Comparison of ENCODE assay signal across 20 mouse cellular contexts in the genomic region with DNA sequence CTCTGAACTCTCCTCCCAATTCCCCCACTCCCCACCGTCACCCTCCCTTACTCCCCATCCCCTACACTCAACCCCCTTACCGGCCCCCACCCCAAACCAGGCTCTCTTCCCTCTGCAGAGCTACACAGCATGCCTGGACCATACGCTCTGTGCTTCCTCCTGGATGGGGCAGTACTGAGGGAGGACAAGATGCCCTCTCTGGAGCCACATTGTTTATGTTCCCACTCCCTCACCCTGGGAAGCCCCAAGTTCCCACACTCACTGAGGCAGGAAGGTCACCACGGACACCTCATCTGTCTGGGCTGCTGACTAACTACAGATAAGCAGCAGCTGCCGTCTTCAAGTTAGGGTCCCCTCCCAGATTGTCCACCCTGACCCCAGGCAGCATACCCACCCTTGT. TPM values are rescaled to one million over a fixed set of nuclear protein-coding genes. Genes with fewer than 3 reads are reported as not detected.
DNase-seq lines count a peak whose midpoint lies in the region; ATAC-seq and TF ChIP-seq lines count a peak whose summit lies in the region.
"Had no signal": no experiment of that assay in that cellular context is flagged by ENCODE, and none has a peak within 500 bp of the region (broad histone marks: within the 10 kb centered on the region; RNA-seq: fewer than 3 reads in every experiment).

No protein-coding gene starts in this region.

- 24% methylated on average over 5 of the region's 5 CpGs for WGBS in kidney, embryonic 14.5 days
- WGBS in lung, embryonic 14.5 days: 12% methylated on average over 5 of the region's 5 CpGs
- 65% methylated on average over 5 of the region's 5 CpGs for WGBS in embryonic facial prominence, embryonic 10.5 days
- WGBS in embryonic facial prominence, embryonic 12.5 days: 48% methylated on average over 5 of the region's 5 CpGs

- no peaks in the 10 kb centered on the region for H3K36me3 ChIP-seq in kidney, embryonic 14.5 days (ENCODE audit: control insufficient read depth, insufficient read depth, low read length)
- no peaks in the 10 kb centered on the region for H3K36me3 ChIP-seq in lung, embryonic 14.5 days (ENCODE audit: insufficient read depth)
- no peaks in the 10 kb centered on the region for H3K36me3 ChIP-seq in embryonic facial prominence, embryonic 10.5 days (replicated peaks)
- H3K36me3 ChIP-seq in embryonic facial prominence, embryonic 12.5 days: no peaks in the 10 kb centered on the region; the same call in 1 of the 2 replicates
- H3K36me3 ChIP-seq: embryonic facial prominence, embryonic 15.5 days; neural tube, embryonic 13.5 days had no signal

- ATAC-seq in kidney, embryonic 14.5 days (ENCODE audit: low FRiP score, low TSS enrichment): peak; percentile 88
- ATAC-seq in lung, embryonic 14.5 days (ENCODE audit: insufficient read depth): peak; percentile 84
- ATAC-seq in embryonic facial prominence, embryonic 12.5 days (ENCODE audit: insufficient number of reproducible peaks, insufficient read depth, low FRiP score, low TSS enrichment): 0 out of 2 replicates have a peak, but pooled peaks have one; percentile 6
- ATAC-seq: hindbrain, embryonic 16.5 days; intestine, postnatal 0 days had no signal

- no peaks in the 10 kb centered on the region for H3K27me3 ChIP-seq in kidney, embryonic 14.5 days (ENCODE audit: control insufficient read depth, insufficient read depth, low read length)
- no peaks in the 10 kb centered on the region for H3K27me3 ChIP-seq in lung, embryonic 14.5 days (ENCODE audit: insufficient read depth, low read length)
- H3K27me3 ChIP-seq in embryonic facial prominence, embryonic 10.5 days (replicated peaks; ENCODE audit: low read depth, poor library complexity, severe bottlenecking): peaks cover 7% of the 10 kb centered on the region; the same call in 1 of the 2 replicates
- H3K27me3 ChIP-seq in embryonic facial prominence, embryonic 12.5 days: no peaks in the 10 kb centered on the region
- H3K27me3 ChIP-seq: embryonic facial prominence, embryonic 15.5 days; neural tube, embryonic 13.5 days had no signal

- H3K4me2 ChIP-seq in kidney, embryonic 14.5 days (replicated peaks; ENCODE audit: low read depth, low read length): no peak overlapping the region
- no peak overlapping the region for H3K4me2 ChIP-seq in lung, embryonic 14.5 days
- H3K4me2 ChIP-seq in embryonic facial prominence, embryonic 12.5 days (replicated peaks): no peak overlapping the region
- H3K4me2 ChIP-seq: embryonic facial prominence, embryonic 15.5 days; neural tube, embryonic 13.5 days had no signal

- no peaks in the 10 kb centered on the region for H3K9me3 ChIP-seq in kidney, embryonic 14.5 days (ENCODE audit: control insufficient read depth, low read length)
- H3K9me3 ChIP-seq in lung, embryonic 14.5 days (ENCODE audit: low read depth, low read length): no peaks in the 10 kb centered on the region
- H3K9me3 ChIP-seq in embryonic facial prominence, embryonic 10.5 days: no peaks in the 10 kb centered on the region
- no peaks in the 10 kb centered on the region for H3K9me3 ChIP-seq in embryonic facial prominence, embryonic 12.5 days
- H3K9me3 ChIP-seq: embryonic facial prominence, embryonic 15.5 days; neural tube, embryonic 13.5 days had no signal

- no peak for DNase-seq in kidney, postnatal 36 days
- DNase-seq in lung, embryonic 14.5 days: peak; percentile 78
- no peak for DNase-seq in lung, adult 18-20 months
- no peak for DNase-seq in embryonic facial prominence, embryonic 10.5 days (ENCODE audit: low spot score)
- no peak for DNase-seq in right cerebral cortex, postnatal 4 days
- no peak for DNase-seq in adipocyte (ENCODE audit: low spot score)
- DNase-seq: adrenal gland, adult 2 months; cerebellum, adult 9-11 months; gastrocnemius, postnatal 14 days; heart, adult 18-20 months; heart, postnatal 4 days; right cerebral cortex, postnatal 14 days had no signal

- TF ChIP-seq CTCF in lung, embryonic 14.5 days (IDR thresholded peaks at IDR 0.05; ENCODE audit: low read depth): no peak

- 0 out of 2 replicates have a peak overlapping the region, but pooled peaks have one; percentile 12 for H3K27ac ChIP-seq in kidney, embryonic 14.5 days (ENCODE audit: low read depth, low read length)
- H3K27ac ChIP-seq in lung, embryonic 14.5 days (ENCODE audit: low read depth): no peak overlapping the region
- H3K27ac ChIP-seq in embryonic facial prominence, embryonic 10.5 days (replicated peaks): peak overlapping the region; percentile 69
- H3K27ac ChIP-seq in embryonic facial prominence, embryonic 12.5 days: no peak overlapping the region
- H3K27ac ChIP-seq: embryonic facial prominence, embryonic 15.5 days; liver, embryonic 14.5 days; neural tube, embryonic 13.5 days had no signal

- H3K4me3 ChIP-seq in kidney, embryonic 14.5 days (ENCODE audit: low read length): no peak overlapping the region
- no peak overlapping the region for H3K4me3 ChIP-seq in lung, embryonic 14.5 days (ENCODE audit: low read depth, low read length)
- no peak overlapping the region for H3K4me3 ChIP-seq in embryonic facial prominence, embryonic 10.5 days
- no peak overlapping the region for H3K4me3 ChIP-seq in embryonic facial prominence, embryonic 12.5 days
- H3K4me3 ChIP-seq: embryonic facial prominence, embryonic 15.5 days; megakaryocyte, embryonic 14.5 days; neural tube, embryonic 13.5 days had no signal

- no peak overlapping the region for H3K9ac ChIP-seq in kidney, embryonic 14.5 days (ENCODE audit: low read depth, low read length)
- no peak overlapping the region for H3K9ac ChIP-seq in lung, embryonic 14.5 days
- H3K9ac ChIP-seq in embryonic facial prominence, embryonic 12.5 days: no peak overlapping the region
- H3K9ac ChIP-seq: embryonic facial prominence, embryonic 15.5 days; liver, embryonic 14.5 days had no signal

- peaks cover 22% of the 10 kb centered on the region for H3K4me1 ChIP-seq in kidney, embryonic 14.5 days (ENCODE audit: control insufficient read depth, insufficient read depth, low read length)
- H3K4me1 ChIP-seq in lung, embryonic 14.5 days (ENCODE audit: insufficient read depth): peaks cover 37% of the 10 kb centered on the region
- peaks cover 41% of the 10 kb centered on the region for H3K4me1 ChIP-seq in embryonic facial prominence, embryonic 10.5 days
- peaks cover 26% of the 10 kb centered on the region; the same call in 1 of the 2 replicates for H3K4me1 ChIP-seq in embryonic facial prominence, embryonic 12.5 days

RNA-seq across cellular contexts. Expression of a gene that starts 41.1 kb away (rescaled TPM):
- polyA plus RNA-seq in kidney, embryonic 14.5 days (2014; fragmentation: Nextera tagmentation; extraction: Ambion mirVana): 34.4 and 42.7 TPM in 2 replicates
- polyA plus RNA-seq in lung, embryonic 14.5 days (2014; fragmentation: Nextera tagmentation; extraction: Ambion mirVana): 43.8 and 45.1 TPM in 2 replicates
- polyA plus RNA-seq in embryonic facial prominence, embryonic 10.5 days (2016; fragmentation: Nextera tagmentation; extraction: Ambion mirVana): 22.0 and 23.2 TPM in 2 replicates
- polyA plus RNA-seq in embryonic facial prominence, embryonic 12.5 days (2016; fragmentation: Nextera tagmentation; extraction: Ambion mirVana): 38.8 and 42.1 TPM in 2 replicates

Comparison
In these comparisons a context has a peak if more than half of its experiments do, and no peak if none do; other contexts are left out.
1. H3K27ac ChIP-seq: peak in kidney, embryonic 14.5 days (single experiment) and embryonic facial prominence, embryonic 10.5 days (single experiment); none in lung, embryonic 14.5 days (single experiment) and embryonic facial prominence, embryonic 12.5 days (single experiment).
2. ATAC-seq: peak in every context shown above with its lines; median percentile 88 in kidney, embryonic 14.5 days; 84 in lung, embryonic 14.5 days; 6 in embryonic facial prominence, embryonic 12.5 days.